Mouse (Mus musculus) ES-Bruce4 (cell line): Measurements from ENCODE around the gene Apol7a.

Experiments used
- CTCF ChIP-seq: IDR thresholded peaks from one replicate; pipeline ENCODE4 v1.8.1; 2011; ENCODE audit warnings: low read depth, low read length
- POLR2A ChIP-seq: IDR thresholded peaks from one replicate; pipeline ENCODE4 v1.8.1; 2011; ENCODE audit warnings: low read length; ENCODE audit not compliant: insufficient read depth

DNA sequence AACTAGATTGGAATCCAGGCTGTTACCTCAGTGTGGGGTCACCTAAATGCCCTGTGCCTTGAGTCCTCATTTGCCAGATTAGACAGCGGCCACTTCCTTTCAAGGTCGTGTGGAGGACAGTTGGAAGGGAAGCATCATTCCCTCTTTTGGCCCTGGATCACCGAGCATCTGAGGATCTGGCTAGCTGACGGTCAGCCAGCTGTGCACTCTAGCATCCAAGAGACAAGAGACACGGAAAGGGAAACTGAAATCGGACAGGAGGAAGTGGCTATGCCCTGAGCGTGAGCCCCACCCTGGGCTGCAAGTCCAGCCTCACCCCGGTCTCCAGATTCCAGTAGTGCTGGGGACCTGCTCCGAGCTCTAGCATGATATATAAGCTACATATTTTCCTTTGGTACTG, 39.4 kb downstream of the Apol7a start:
- TF ChIP-seq POLR2A (no peak), CTCF (no peak)
